Mouse (Mus musculus) pancreas, adult 10 weeks (tissue): ENCODE results near the gene Vmn1r52. TPM values are rescaled to one million over a fixed set of nuclear protein-coding genes. Genes with fewer than 3 reads are reported as not detected.

Experiments used
- polyA plus RNA-seq: library from polyadenylated mRNA; stranded (reverse); fragments of 350-450 nt; fragmentation: Illumina TruSeq; extraction: RNeasy Lipid Tissue Mini Kit (QIAGEN cat#74804); gene quantifications from one replicate; pipeline ENCODE4 v1.2.3, GENCODE M21; 2015; ENCODE audit warnings: low read depth, low replicate concordance; ENCODE audit not compliant: insufficient read depth

Vmn1r52 gene
- not detected for polyA plus RNA-seq

GRCm38 (mm10) chr6:90174508-90174907 is at the start of gene Vmn1r52:
Gene Vmn1r52 (plus strand): TSS chr6:90174808.

GRCm38 (mm10) chr6:90202493-90202892 is 27.9 kb downstream of the Vmn1r52 start, which contains the start of gene V1ra8:
Gene V1ra8 (plus strand): TSS chr6:90202793.

GRCm38 (mm10) chr6:90224338-90224737 is 49.7 kb downstream of the Vmn1r52 start, which contains the start of gene Vmn1r53:
Gene Vmn1r53 (minus strand): TSS chr6:90224438.

Other genes starting within 250 kb of the Vmn1r52 start
- gene Vmn1r45, start 234.2 kb upstream of the Vmn1r52 start, polyA plus RNA-seq, result not detected
- gene Vmn1r46, start 205.5 kb upstream of the Vmn1r52 start, polyA plus RNA-seq, result not detected
- not detected for gene Vmn1r47, start 158.7 kb upstream of the Vmn1r52 start, polyA plus RNA-seq
- gene Vmn1r48, start 138.0 kb upstream of the Vmn1r52 start, polyA plus RNA-seq, result not detected
- not detected for gene Vmn1r49, start 96.3 kb upstream of the Vmn1r52 start, polyA plus RNA-seq
- gene Vmn1r50, start 73.4 kb upstream of the Vmn1r52 start, polyA plus RNA-seq, result not detected
- not detected for gene Vmn1r51, start 52.2 kb upstream of the Vmn1r52 start, polyA plus RNA-seq
- gene V1ra8, start 28.0 kb downstream of the Vmn1r52 start, polyA plus RNA-seq, result not detected
- not detected for gene Vmn1r53, start 49.6 kb downstream of the Vmn1r52 start, polyA plus RNA-seq
- gene Vmn1r54, start 71.5 kb downstream of the Vmn1r52 start, polyA plus RNA-seq, result not detected
- not detected for gene BC048671, start 126.4 kb downstream of the Vmn1r52 start, polyA plus RNA-seq
- not detected for gene Chst13, start 150.4 kb downstream of the Vmn1r52 start, polyA plus RNA-seq
- not detected for gene Uroc1, start 158.5 kb downstream of the Vmn1r52 start, polyA plus RNA-seq
- gene Zxdc, start 194.7 kb downstream of the Vmn1r52 start, polyA plus RNA-seq, result 4.5 TPM